Mouse (Mus musculus) lung, postnatal 0 days (tissue): ENCODE results near the gene Hal. TPM values are rescaled to one million over a fixed set of nuclear protein-coding genes. Genes with fewer than 3 reads are reported as not detected.

Experiments used
- ATAC-seq: fragments of 200-750 bp; cut with Nextera tagmentation; 2 replicates; pipeline ENCODE4 v1.8.0; 2017; ENCODE audit warnings: moderate library complexity
- DNase-seq: peaks from one replicate; pipeline ENCODE4 v3.0.0-alpha.2; 2016; ENCODE audit warnings: low spot score
- H3K27ac ChIP-seq: fragments of 300-500 bp; sonication (generic); 2 replicates; pipeline ENCODE4 v1.5.1; 2014; ENCODE audit warnings: antibody characterized with exemption, mild to moderate bottlenecking, low read length, mixed read lengths
- H3K27me3 ChIP-seq: fragments of 300-500 bp; sonication (generic); replicated peaks from 2 replicates; pipeline ENCODE4 v1.6.1; 2014; ENCODE audit warnings: low read length, mixed read lengths; ENCODE audit not compliant: insufficient read depth
- H3K36me3 ChIP-seq: fragments of 300-500 bp; sonication (generic); 2 replicates; pipeline ENCODE4 v1.6.1; 2014; ENCODE audit warnings: low read length, mixed read lengths; ENCODE audit not compliant: insufficient read depth
- H3K4me1 ChIP-seq: fragments of 300-500 bp; sonication (generic); 2 replicates; pipeline ENCODE4 v1.6.1; 2014; ENCODE audit warnings: antibody characterized with exemption, low read depth, low read length, mixed read lengths; ENCODE audit not compliant: insufficient read depth
- H3K4me2 ChIP-seq: fragments of 300-500 bp; sonication (generic); replicated peaks from 2 replicates; pipeline ENCODE4 v1.6.1; 2014; ENCODE audit warnings: low read depth, mild to moderate bottlenecking, low read length, moderate library complexity, mixed read lengths
- H3K4me3 ChIP-seq: fragments of 300-500 bp; sonication (generic); 2 replicates; pipeline ENCODE4 v1.5.1; 2014; ENCODE audit warnings: low read depth, low read length
- H3K9ac ChIP-seq: fragments of 300-500 bp; sonication (generic); replicated peaks from 2 replicates; pipeline ENCODE4 v1.6.1; 2014; ENCODE audit warnings: low read depth, mild to moderate bottlenecking
- H3K9me3 ChIP-seq: fragments of 300-500 bp; sonication (generic); 2 replicates; pipeline ENCODE4 v1.6.1; 2016; ENCODE audit warnings: low read length, mixed read lengths
- CTCF ChIP-seq: IDR thresholded peaks from 2 replicates; pipeline ENCODE4 v1.5.1; 2016; ENCODE audit warnings: antibody characterized with exemption, mild to moderate bottlenecking
- EP300 ChIP-seq: IDR thresholded peaks from 2 replicates; pipeline ENCODE4 v1.6.1; 2016; ENCODE audit warnings: antibody characterized with exemption, mild to moderate bottlenecking, control low read depth
- WGBS: fragments of 180-500 bp; shearing (Covaris S2); extraction: QIAGEN DNeasy Blood & Tissue Kit; methylation state at CpG from one replicate; pipeline ENCODE4 v1.1.7; 2014; 5-methylcytosine and 5-hydroxymethylcytosine counted together
- polyA plus RNA-seq: library from polyadenylated mRNA; unstranded; fragments of >200 nt; fragmentation: Nextera tagmentation; extraction: Ambion mirVana; gene quantifications from 2 replicates; pipeline ENCODE4 v1.2.1, GENCODE M21; 2015

Hal gene
- polyA plus RNA-seq, 1 experiment from 2014 or later = not detected

GRCm38 (mm10) chr10:93567066-93567465 lies 78.5 kb downstream of the Hal start:
- TF ChIP-seq CTCF (no peak), EP300 (no peak)
- ATAC-seq = no peak
- no peaks in the 10 kb centered on the region for H3K27me3 ChIP-seq
- no peaks in the 10 kb centered on the region for H3K4me1 ChIP-seq
- DNase-seq = no peak
- H3K9me3 ChIP-seq = no peaks in the 10 kb centered on the region
- H3K27ac ChIP-seq = no peak overlapping the region
- H3K4me3 ChIP-seq = no peak overlapping the region
- H3K4me2 ChIP-seq = no peak overlapping the region
- WGBS = 72% methylated on average over 10 of the region's 10 CpGs
- no peaks in the 10 kb centered on the region for H3K36me3 ChIP-seq
- no peak overlapping the region for H3K9ac ChIP-seq

- Histone ChIP-seq H3K9me3 (no peaks in the 10 kb centered on the region), H3K4me2 (no peak overlapping the region), H3K9ac (no peak overlapping the region), H3K27ac (no peak overlapping the region), H3K27me3 (no peaks in the 10 kb centered on the region), H3K36me3 (no peaks in the 10 kb centered on the region), H3K4me3 (no peak overlapping the region), H3K4me1 (no peaks in the 10 kb centered on the region)
- TF ChIP-seq EP300 (no peak), CTCF (peak; percentile 16; the same call in 1 of the 2 replicates)
- no peak for ATAC-seq
- WGBS = 84% methylated on average over 11 of the region's 11 CpGs
- DNase-seq = no peak
These were observed 79.4 kb downstream of the Hal start for GRCm38 (mm10) chr10:93567841-93568566.

- ATAC-seq (no peak), DNase-seq (no peak)
- Histone ChIP-seq H3K36me3 (no peaks in the 10 kb centered on the region), H3K9ac (no peak overlapping the region), H3K4me2 (no peak overlapping the region), H3K9me3 (no peaks in the 10 kb centered on the region), H3K27ac (no peak overlapping the region), H3K27me3 (no peaks in the 10 kb centered on the region), H3K4me3 (no peak overlapping the region), H3K4me1 (no peaks in the 10 kb centered on the region)
- TF ChIP-seq CTCF (no peak), EP300 (no peak)
- 87% methylated on average over 6 of the region's 6 CpGs for WGBS
These were observed 80.1 kb downstream of the Hal start for GRCm38 (mm10) chr10:93568671-93569070.

Other genes with a start within 250 kb of the Hal start
- 56.0 and 61.5 TPM in 2 replicates for gene Elk3, start 177.6 kb upstream of the Hal start, polyA plus RNA-seq
- 88.6 and 95.6 TPM in 2 replicates for gene Lta4h, start 35.4 kb upstream of the Hal start, polyA plus RNA-seq
- gene Amdhd1, start 51.3 kb downstream of the Hal start, polyA plus RNA-seq = 0.11 and 0.24 TPM in 2 replicates
- gene Ccdc38, start 51.9 kb downstream of the Hal start, polyA plus RNA-seq = 0.13 and 0.15 TPM in 2 replicates
- gene Snrpf, start 100.9 kb downstream of the Hal start, polyA plus RNA-seq = 46.1 and 58.7 TPM in 2 replicates
- 1.3 and 1.4 TPM in 2 replicates for gene Ntn4, start 151.9 kb downstream of the Hal start, polyA plus RNA-seq